Mouse (Mus musculus) stomach, postnatal 0 days (tissue): ENCODE measurements around the gene Dppa4. TPM values are rescaled to one million over a fixed set of nuclear protein-coding genes. Genes with fewer than 3 reads are reported as not detected.
"Not testable (repeated sequence)": the region's sequence is repeated elsewhere in the genome, so short reads cannot be mapped to it uniquely, and the experiment has no call there.

Experiments
- ATAC-seq: fragments of 200-750 bp; cut with Nextera tagmentation; 2 replicates; pipeline ENCODE4 v1.8.0; 2017; ENCODE audit not compliant: low FRiP score, low TSS enrichment
- DNase-seq: peaks from one replicate; pipeline ENCODE4 v3.0.0-alpha.2; 2016; ENCODE audit warnings: low spot score
- H3K27ac ChIP-seq: fragments of 300-500 bp; sonication (generic); replicated peaks from 2 replicates; pipeline ENCODE4 v1.5.1; 2014; ENCODE audit warnings: mild to moderate bottlenecking, control low read depth
- H3K27me3 ChIP-seq: fragments of 300-500 bp; sonication (generic); 2 replicates; pipeline ENCODE4 v1.6.1; 2014; ENCODE audit warnings: low read length; ENCODE audit not compliant: control insufficient read depth, insufficient read depth
- H3K36me3 ChIP-seq: fragments of 300-500 bp; sonication (generic); 2 replicates; pipeline ENCODE4 v1.6.1; 2014; ENCODE audit warnings: low read length, mixed read lengths; ENCODE audit not compliant: control insufficient read depth, insufficient read depth
- H3K4me1 ChIP-seq: fragments of 300-500 bp; sonication (generic); replicated peaks from 2 replicates; pipeline ENCODE4 v1.6.1; 2014; ENCODE audit warnings: antibody characterized with exemption; ENCODE audit not compliant: control insufficient read depth, insufficient read depth
- H3K4me2 ChIP-seq: fragments of 300-500 bp; sonication (generic); replicated peaks from 2 replicates; pipeline ENCODE4 v1.6.1; 2014; ENCODE audit warnings: low read depth, mild to moderate bottlenecking, control low read depth, moderate library complexity
- H3K4me3 ChIP-seq: fragments of 300-500 bp; sonication (generic); 2 replicates; pipeline ENCODE4 v1.5.1; 2014; ENCODE audit warnings: low read depth, low read length, control low read depth
- H3K9ac ChIP-seq: fragments of 300-500 bp; sonication (generic); 2 replicates; pipeline ENCODE4 v1.6.1; 2014; ENCODE audit warnings: mild to moderate bottlenecking, low read length, control low read depth, mixed read lengths
- H3K9me3 ChIP-seq: fragments of 300-500 bp; sonication (generic); 2 replicates; pipeline ENCODE4 v1.6.1; 2016; ENCODE audit warnings: low read length; ENCODE audit not compliant: control insufficient read depth
- CTCF ChIP-seq: IDR thresholded peaks from 2 replicates; pipeline ENCODE4 v1.5.1; 2016; ENCODE audit warnings: antibody characterized with exemption, low read depth, mild to moderate bottlenecking, moderate library complexity
- EP300 ChIP-seq: optimal IDR thresholded peaks from 2 replicates; pipeline ENCODE3; 2016; ENCODE audit warnings: antibody characterized with exemption
- WGBS: fragments of 180-500 bp; shearing (Covaris S2); extraction: QIAGEN DNeasy Blood & Tissue Kit; methylation state at CpG from one replicate; pipeline ENCODE4 v1.1.7; 2014; 5-methylcytosine and 5-hydroxymethylcytosine counted together
- polyA plus RNA-seq: library from polyadenylated mRNA; unstranded; fragments of >200 nt; fragmentation: Nextera tagmentation; extraction: Ambion mirVana; gene quantifications from 2 replicates; pipeline ENCODE4 v1.2.1, GENCODE M21; 2015

Gene Dppa4
- polyA plus RNA-seq, 1 experiment from 2014 or later, result not detected

GRCm38 (mm10) chr16:48285517-48285916 is 2.0 kb downstream of the Dppa4 start:
- DNase-seq (no peak), ATAC-seq (no peak)
- Histone ChIP-seq H3K36me3 (no peaks in the 10 kb centered on the region), H3K27ac (no peak overlapping the region), H3K4me1 (no peaks in the 10 kb centered on the region), H3K4me3 (no peak overlapping the region), H3K9me3 (no peaks in the 10 kb centered on the region), H3K9ac (no peak overlapping the region), H3K4me2 (no peak overlapping the region), H3K27me3 (no peaks in the 10 kb centered on the region)
- WGBS, result 92% methylated on average over 4 of the region's 4 CpGs
- no peak for TF ChIP-seq EP300
- no peak for TF ChIP-seq CTCF

- Histone ChIP-seq H3K4me3 (no peak overlapping the region), H3K9ac (no peak overlapping the region), H3K36me3 (no peaks in the 10 kb centered on the region), H3K9me3 (no peaks in the 10 kb centered on the region), H3K27me3 (no peaks in the 10 kb centered on the region), H3K4me1 (no peaks in the 10 kb centered on the region), H3K4me2 (no peak overlapping the region), H3K27ac (no peak overlapping the region)
- WGBS, result 48% methylated on average over 13 of the region's 14 CpGs
- no peak for TF ChIP-seq EP300
- TF ChIP-seq CTCF, result no peak
- no peak for ATAC-seq
- no peak for DNase-seq
Observed at GRCm38 (mm10) chr16:48297384-48298136, 14.0 kb downstream of the Dppa4 start.

GRCm38 (mm10) chr16:48299884-48300283 is 16.4 kb downstream of the Dppa4 start:
- Histone ChIP-seq H3K9me3 (no peaks in the 10 kb centered on the region), H3K4me3 (no peak overlapping the region), H3K27ac (no peak overlapping the region), H3K27me3 (no peaks in the 10 kb centered on the region), H3K9ac (no peak overlapping the region), H3K36me3 (no peaks in the 10 kb centered on the region), H3K4me1 (no peaks in the 10 kb centered on the region), H3K4me2 (no peak overlapping the region)
- DNase-seq (no peak), ATAC-seq (no peak)
- TF ChIP-seq EP300, result no peak
- 78% methylated on average over 3 of the region's 3 CpGs for whole genome bisulfite sequencing

GRCm38 (mm10) chr16:48303509-48303908 is 20.0 kb downstream of the Dppa4 start, which contains the start of gene Dppa2:
Gene Dppa2 (plus strand): TSS chr16:48303908.
- DNase-seq (no peak), ATAC-seq (no peak)
- no peak for TF ChIP-seq EP300
- no peak for TF ChIP-seq CTCF
- no peaks in the 10 kb centered on the region for H3K4me1 ChIP-seq
- no peaks in the 10 kb centered on the region for H3K36me3 ChIP-seq
- no peaks in the 10 kb centered on the region for H3K27me3 ChIP-seq
- H3K9ac ChIP-seq, result no peak within 1 kb of the TSS
- H3K9me3 ChIP-seq, result no peaks in the 10 kb centered on the region
- 79% methylated on average over 7 of the region's 7 CpGs for WGBS
- no peak within 1 kb of the TSS for H3K4me3 ChIP-seq
- H3K4me2 ChIP-seq, result no peak within 1 kb of the TSS
- H3K27ac ChIP-seq, result no peak within 1 kb of the TSS

GRCm38 (mm10) chr16:48303983-48304382 is 20.4 kb downstream of the Dppa4 start:
- Histone ChIP-seq H3K9ac (no peak overlapping the region), H3K27me3 (no peaks in the 10 kb centered on the region), H3K4me3 (no peak overlapping the region), H3K4me2 (no peak overlapping the region), H3K9me3 (no peaks in the 10 kb centered on the region), H3K27ac (no peak overlapping the region), H3K36me3 (no peaks in the 10 kb centered on the region), H3K4me1 (no peaks in the 10 kb centered on the region)
- 57% methylated on average over 3 of the region's 3 CpGs for WGBS
- ATAC-seq (no peak), DNase-seq (no peak)
- no peak for TF ChIP-seq CTCF
- no peak for TF ChIP-seq EP300

GRCm38 (mm10) chr16:48308916-48309315 is 25.4 kb downstream of the Dppa4 start:
- WGBS, result 96% methylated on average over 10 of the region's 10 CpGs
- not testable (repeated sequence) for H3K4me1 ChIP-seq, ATAC-seq, H3K9ac ChIP-seq, H3K4me2 ChIP-seq, H3K27me3 ChIP-seq, DNase-seq, H3K27ac ChIP-seq, H3K9me3 ChIP-seq, H3K36me3 ChIP-seq, H3K4me3 ChIP-seq
